Mouse (Mus musculus) embryo, embryonic 10 days (tissue): Measurements from ENCODE around the gene Syce1.

Experiments used
- DNase-seq: peaks from one replicate; pipeline ENCODE4 v3.0.0-alpha.2; 2015; ENCODE audit warnings: low spot score

The Syce1 gene

DNA sequence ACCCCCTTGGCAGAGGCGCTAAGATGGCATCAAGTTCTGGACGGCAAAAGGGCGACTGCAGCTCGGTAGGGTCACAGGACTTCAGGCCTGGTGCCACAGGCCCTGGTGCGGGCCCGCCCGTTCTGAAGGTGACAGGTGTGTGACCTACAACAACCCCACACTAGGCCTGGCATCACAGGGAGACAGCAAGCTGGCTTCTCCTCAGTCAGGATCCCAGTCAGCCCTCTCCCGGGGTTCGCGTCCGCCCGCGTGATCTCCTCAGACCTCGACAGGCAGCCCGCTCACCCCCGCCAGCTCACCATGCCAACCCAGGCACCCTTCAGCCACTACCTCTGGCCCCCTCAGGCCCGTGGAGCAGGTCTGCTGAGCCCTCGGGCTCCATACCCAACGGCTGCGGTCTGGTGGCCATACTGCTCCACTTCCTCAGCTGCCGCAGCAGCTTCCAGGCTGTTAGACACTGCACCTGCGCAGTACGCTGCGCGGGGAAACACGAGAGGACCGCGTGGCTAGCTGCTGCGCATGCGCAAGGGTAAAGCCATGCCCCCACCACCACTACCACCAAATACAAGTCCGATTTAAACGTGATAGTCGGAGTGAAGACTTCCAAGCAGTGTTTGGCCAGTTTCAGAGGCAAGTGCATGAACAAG, at the start of gene Syce1:
Syce1 (minus strand) TSS at position 447 of the 647 bp plus-strand sequence.
- DNase-seq: no peak

DNA sequence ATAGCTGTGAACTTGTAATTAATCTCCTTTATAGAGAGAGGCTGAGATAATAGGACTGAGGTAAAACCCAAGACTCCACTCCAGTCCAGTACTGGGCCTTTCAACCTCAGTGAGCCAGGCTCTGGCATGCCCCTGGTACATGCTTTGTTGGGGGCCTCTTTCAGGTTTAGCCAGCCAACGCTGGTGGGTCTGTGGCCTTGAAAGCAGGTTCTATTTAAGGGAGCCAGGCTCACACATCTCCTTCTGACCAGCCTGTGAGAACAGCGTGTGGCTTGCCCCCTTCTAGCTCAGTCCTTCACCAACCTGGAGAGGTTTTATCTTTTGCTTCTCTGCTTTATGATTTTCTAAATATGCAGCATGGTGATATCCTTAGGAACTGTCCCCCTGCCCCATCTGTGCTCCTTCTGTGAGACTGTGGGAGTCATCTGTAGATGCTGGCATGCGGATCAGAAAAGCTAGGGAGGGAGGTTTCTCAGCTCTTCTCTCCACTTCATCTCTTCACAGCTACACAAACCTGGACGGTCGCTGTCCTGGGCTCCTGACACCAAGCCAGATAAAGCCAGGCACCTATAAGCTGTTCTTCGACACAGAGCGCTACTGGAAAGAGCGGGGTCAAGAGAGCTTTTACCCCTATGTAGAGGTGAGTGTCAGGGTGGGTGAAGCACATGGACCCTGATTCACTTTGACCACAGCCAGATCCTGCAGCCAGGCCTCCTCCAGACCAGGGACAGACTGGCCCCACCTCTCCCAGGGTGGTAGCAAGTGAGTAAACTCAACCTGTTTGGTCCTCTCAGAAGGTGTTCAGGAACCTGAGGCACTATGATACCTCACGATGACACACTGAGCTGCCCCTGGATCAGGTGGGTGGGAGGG, 48.8 kb upstream of the Syce1 start:
- DNase-seq: no peak

DNA sequence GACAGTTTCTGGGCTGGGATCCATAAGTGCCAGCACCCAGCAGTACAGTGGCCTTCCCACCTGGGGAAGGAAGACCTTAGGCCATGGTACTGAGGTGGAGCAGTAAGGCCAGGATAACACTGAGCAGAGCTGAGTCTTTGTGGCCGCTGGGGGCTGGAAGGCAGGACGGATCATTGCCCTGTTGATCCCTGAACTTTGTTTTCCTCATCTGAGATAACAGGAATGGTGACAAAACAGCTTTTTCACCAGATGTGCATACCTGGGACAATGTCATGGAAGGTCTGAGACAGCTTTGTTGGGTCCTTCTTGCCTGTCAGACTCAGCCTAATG, 48.1 kb upstream of the Syce1 start:
- no peak for DNase-seq

DNA sequence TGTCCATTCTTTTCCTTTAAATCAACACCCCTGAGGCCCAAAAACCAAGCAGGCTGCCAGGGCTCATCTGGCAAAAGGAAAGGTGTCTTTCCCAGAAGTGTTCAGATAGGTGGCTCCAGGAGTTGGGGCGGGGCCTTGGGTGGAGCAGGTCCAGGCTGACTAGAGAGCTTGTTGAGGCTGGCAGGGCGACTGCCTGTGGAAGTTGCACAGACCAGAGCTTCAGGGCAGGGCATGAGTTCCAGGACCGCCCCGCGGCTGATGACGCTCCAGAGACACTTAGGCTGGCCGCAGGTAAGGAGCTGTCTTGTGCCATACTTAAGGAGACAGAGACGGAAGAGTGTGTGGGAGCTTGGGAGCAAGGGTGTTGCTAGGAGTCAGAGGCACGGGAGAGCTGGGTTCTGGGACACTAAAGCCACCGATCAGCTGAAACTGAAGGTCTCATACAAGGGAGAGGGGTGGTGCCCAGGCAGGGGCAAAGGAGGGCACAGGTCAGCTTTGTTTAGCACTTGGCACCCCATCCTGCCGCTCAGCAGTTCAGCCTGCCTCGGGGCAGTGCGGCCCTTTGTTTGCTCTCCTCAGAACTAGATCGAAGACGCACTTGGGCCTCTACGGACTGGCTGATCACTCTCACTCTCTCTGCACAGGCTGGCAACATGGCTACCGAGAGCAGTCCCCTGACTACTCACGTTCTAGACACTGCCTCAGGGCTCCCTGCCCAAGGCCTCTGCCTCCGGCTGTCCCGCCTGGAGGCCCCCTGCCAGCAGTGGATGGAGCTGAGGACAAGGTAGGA, 47.5 kb upstream of the Syce1 start, which contains the start of gene Urah:
Urah (plus strand) TSS at position 51 of the 790 bp plus-strand sequence.
- no peak for DNase-seq

DNA sequence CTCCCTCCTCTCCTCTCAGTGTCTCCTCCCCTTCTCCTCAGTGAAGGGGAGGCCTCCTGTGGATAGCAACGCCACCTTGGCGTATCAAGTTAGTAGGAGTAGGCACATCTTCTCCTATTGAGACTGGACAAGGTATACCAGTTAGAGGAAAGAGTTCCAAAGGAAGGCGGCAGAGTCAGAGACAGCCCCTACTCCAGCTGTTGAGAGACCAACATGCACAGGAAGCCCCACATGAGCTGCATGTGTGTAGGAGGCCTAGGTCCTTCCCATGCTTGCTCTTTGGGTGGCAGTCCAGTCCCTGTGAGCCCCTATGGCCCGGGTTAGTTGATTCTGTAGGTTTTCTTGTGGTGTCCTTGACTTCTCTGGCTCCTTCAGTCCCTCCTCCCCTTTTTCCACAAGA, 45.7 kb upstream of the Syce1 start:
- no peak for DNase-seq

DNA sequence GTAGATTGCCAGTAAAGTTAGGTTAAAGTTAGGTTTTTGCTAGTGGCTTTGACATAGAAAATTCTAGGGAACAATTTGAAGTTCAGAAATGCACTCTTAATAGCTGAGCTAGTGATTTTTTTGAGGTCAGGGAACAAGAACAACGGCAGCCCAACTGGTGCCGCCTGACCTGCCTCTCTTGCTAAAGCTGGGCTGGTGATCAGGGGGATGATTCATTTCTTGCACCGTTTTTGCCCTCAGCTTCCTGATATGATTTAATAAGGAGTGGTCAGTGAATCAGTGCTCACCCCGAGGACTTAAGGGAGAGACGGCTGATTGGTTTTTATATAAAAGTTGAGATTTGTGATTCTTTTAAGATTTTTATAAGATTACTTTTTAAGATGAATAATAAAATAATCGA, 43.8 kb upstream of the Syce1 start:
- no peak for DNase-seq

DNA sequence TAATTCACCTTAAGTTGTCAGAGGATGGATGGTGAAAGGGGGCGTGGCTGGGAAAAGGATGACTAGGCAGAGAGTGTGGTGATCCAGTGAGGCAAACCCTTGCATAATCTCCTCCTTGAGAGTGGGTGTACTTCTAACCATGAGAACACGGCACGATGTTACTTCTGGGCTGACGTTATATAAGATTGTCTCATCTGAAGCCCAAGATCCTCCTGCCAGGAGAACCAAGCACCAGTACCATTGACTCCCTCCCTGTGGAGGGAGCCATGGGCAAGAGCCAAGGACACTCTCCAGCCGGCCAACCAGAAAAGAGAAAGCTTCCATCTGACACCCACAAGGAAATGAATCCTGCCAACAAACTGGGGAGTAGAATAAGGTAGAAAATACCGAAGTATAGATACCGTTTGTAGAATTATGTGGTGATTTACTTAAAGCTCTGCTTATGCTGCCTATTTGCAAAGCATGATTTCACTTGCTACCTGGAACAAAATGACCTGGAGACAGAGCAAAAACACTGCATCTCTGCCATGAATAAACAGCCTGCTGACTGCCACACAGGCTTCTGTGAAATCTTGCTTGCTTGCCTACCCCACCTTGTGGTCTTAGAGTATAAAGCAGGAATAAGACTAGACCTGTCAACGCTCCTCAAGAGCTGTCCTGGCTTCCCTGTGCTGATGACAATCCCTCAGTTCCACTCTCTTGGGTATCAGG, 40.7 kb upstream of the Syce1 start:
- DNase-seq: peak; percentile 53

DNA sequence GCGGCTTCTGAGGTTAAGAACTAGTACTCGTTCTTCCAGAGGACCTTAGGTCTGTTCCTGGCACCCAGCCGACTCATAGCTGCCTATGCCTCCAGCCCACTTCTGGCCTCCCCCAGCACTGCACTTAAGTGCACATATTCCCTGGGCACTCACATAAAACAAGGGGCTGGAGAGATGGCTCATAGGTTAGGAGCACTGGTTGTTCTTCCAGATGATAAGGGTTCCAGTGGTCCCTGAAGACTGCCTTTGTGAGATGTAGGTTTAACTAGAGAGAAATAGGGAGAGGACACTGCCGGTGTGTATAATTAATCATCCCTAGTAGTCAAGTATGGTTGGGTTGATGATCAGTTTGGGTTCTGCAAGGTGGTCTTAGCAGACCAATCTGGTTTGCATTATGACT, 35.1 kb upstream of the Syce1 start:
- DNase-seq: no peak

DNA sequence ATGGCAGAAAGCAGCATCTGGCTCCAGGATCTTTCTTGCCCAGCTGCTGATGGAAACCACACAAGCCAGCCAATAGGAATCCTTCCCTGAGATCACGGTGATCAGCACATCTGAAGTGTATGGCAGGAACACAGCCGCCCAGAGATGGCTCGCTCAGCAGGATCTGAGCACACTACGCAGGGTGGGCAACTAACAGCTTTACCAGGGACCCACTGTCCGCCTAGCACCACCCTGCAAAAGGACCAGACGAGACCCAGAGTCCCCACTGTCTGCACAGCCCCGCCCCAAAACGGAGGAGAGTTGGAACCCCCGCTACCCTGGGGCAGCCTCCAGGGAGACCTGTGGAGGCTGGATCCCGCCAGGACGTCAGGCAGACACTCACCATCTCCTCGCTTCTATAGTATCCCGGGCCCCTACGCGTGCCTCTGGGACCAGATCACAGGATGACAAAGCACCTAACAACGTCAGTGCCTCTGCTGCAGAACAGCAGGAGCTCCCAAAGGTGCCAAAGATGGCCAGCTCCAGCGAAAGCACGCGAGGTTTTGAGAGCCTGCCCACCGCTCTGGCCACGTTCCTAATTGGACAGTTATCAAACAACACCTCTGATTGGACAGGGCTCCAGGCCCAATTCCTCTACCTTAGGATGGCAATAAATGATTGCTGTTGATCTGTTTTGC, 34.1 kb upstream of the Syce1 start, which contains the start of gene Zfp941:
Zfp941 (minus strand) TSS at position 526 of the 677 bp plus-strand sequence.
- peak; percentile 78 for DNase-seq

DNA sequence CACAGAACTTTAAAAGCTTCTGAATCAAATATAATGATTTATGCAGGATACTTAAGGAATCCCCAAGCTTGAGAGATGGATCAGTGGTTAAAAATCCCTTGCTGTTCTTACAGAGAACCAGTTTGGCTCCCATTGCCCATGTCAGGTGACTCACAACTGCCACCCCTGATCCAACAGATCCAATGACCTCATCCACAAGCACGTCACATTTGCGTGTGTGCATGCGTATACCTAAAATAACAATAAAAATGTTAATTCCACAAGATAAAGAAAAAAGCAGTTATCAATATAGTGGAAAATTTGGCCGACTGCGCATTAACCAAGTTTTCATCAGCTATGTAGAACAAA, 33.6 kb upstream of the Syce1 start:
- DNase-seq: no peak

DNA sequence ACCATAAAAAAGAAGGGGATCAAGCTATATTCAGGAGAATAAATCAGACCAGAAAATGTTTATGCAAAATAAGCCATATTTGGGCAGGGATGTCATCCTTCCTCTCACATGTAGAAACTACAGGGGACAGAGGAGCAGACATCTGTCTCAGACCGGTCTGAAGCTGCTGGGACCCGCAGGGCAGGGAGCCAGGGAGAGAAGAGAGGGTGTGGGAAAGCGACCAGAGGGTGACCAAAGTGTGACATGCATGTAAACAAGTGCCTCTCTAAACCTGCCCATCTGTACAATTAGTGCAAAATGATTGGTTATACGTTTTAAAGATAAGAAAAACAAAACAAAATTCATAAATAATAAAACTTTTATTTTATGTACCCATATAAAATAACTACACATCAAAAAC, 32.5 kb upstream of the Syce1 start:
- DNase-seq: no peak

DNA sequence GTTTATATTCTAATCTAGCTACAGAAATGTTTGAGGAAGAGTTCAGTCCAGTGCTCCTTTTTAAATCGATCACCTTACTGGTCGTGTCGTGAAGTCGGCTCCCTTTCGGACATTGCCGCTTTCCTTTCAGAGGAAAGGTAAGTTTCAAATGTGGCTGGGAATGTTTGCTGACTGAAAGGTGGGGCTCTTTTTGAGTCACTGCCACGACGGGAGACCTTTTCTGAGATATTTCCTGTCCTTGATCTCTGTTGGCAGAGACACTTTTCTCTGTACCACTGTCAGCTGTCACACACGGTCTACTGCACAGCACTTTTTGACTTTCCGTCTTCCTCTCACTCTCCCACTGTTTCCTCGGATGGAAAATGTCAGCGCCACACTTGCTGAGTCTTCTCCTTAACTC, 25.2 kb upstream of the Syce1 start:
- DNase-seq: no peak

DNA sequence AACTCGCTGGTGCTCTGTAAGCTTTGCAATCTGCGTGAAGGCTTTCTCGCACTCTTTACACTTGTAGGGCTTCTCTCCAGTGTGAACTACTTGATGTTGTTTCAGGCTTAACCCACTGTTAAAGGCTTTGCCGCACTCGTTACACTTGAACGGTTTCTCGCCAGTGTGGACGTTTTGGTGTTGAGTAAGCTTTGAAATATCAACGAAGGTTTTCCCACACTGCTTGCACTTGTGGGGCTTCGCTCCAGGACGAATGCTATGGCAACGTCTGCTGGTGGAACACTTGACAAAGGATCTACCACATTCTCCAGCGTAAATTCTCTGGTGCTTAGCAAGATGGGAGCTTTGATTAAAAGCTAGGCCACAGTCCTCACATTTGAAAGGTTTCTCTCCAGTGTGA, 24.1 kb upstream of the Syce1 start:
- DNase-seq: no peak

DNA sequence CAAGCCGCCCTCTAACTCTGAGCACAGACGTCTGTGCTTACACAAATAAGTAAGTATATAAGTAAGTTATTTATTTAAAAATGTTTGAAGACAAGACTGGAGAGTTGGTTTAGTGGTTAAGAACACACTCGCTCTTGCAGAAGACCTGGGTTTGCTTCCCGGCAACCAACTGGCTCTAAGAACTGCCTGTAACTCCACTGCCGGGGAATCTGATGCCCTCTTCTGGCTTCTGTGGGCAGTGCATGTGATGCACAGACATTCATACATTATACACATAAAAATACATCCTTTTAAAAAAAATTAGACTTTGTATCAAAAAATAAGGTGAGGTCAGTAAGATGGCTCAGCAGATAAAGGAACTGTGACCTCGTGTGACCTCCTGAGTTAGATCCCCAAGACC, 22.8 kb upstream of the Syce1 start:
- DNase-seq: no peak

DNA sequence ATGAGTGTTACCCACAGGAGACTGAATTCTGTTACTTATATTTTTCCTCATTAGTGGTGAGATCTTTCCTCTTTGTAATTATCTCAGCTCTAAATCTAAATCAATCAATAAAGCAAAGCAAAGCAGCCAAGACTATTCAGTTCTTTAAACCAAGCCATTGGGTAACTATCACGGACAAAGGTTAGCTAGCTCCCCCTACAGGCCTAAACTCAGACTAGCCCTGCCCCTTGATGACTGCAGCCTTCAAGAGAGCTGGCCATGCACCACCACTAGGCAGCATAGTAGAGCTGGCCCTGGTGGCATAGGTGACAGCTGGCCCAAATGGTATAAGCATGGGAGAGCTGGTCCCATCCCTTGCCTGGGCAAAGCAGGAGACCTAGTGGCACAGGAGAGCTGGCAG, 18.1 kb upstream of the Syce1 start:
- DNase-seq: peak; percentile 64

DNA sequence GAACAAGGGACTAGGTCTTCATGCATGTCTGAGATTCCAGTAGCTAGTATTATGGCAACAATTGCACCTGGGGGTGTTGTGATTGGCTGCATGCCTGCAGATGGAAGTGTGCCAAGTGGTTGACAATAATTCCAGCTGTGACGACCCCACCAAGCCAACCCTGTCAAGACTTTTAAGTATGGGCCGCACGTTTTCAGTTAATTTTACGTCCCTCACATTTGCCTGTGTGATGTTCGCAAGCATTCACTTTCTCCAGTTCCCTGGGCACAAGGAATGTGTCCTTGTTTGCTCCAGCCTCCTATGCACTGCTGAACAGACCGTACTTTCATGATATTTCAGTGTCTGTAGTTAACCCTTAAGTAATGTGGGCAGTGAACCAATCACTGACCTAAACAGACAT, 15.0 kb upstream of the Syce1 start:
- DNase-seq: no peak

DNA sequence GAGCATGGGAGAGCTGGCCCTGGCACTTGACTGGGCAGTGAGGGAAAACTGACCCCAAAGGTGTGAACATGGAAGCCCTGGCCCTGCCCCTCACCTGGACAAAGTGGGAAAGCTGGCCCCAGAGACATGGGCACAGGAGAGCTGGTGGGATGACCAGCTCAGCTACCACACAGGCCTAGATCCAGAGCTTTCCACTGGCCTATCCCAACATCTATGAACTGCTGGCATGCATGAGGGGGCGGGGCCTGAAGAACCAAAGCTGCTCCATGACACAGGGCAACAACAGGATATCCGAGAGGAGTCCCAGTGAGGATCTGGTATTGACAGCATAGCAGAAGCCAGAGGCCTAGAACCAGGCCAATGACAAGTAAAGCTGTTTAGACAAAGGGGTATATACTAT, 10.6 kb upstream of the Syce1 start:
- DNase-seq: no peak

DNA sequence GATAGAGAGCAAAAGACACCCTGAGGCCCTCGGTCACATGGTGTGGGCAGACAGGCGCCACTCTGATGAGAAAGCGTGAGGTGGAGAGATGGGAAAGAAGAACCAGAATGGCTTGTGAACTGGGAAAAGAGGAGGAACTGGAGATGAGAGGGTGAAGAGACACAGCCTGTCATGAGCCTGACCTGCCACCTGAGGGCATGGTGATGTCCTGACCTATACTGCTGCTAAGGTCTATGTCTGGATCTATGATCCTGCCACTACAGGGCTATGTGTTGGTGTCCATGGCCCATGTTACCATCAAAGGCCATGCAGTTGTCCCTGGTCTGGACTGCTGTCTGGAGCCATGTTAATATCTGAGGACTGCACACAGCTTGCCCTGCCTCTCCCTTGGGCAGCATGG, 10.0 kb upstream of the Syce1 start:
- DNase-seq: no peak

DNA sequence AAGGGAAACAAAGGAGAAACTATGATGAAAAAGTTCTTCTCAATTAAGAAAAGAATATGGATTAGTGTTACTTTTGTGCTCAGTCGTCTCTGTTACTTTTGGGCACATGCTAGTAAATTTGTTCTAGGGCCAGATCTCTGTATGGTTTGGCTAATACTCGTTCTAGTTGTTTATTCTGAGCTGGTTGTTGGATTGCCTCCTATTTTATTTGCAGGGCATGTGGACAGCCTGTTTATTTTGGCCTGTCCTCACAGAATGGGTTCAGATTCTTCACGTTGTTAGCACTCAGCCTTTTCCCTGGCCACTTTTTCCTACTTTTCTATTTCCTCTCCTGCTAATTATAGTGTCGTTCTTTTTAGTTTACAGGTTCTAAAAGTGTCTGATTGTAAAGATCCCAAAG, 5.9 kb upstream of the Syce1 start:
- DNase-seq: no peak

DNA sequence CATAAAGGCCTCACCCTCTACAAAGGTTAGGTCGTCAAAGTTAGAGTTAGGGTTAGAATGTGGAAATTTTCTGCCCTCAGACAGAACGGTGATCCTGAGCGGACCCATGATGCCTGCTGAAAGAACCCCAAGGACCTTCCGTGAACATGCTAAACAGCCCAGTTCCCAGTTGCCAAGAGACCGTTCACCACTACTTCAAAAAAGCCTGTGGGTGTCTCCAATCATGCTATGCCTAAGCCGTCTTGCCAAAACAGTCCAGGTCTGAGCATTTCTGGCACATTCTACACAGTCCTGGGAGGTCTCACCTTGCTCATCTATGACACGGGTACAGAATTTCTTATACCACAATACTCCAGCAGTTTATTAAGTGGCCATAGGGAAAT, 392 bp upstream of the Syce1 start:
- DNase-seq: no peak

DNA sequence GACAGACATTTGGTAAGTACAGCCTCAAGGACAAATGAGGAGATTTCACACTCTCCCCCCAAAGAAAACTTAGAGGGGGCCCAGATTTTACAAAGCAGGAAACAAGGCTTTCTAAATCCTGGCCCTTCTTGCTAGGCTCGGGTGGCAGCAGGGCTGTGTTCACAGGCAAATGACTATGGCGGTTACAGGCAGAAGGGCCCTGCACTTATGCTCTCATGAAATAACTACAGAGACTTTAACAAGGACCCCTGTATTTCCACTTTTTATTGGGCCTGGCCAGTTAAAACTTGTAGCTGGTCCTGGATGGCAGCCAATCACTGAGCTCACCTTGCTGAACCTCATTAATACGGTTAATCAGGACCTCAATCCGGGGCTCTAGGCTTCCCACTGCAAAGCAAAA, 7.1 kb downstream of the Syce1 start:
- no peak for DNase-seq
